Mouse (Mus musculus) hindbrain, embryonic 13.5 days (tissue): ENCODE measurements at regions not wholly inside any gene's neighbourhood (a gene's known extent, or its start where the extent isn't known, plus 50 kb on each side); places are given as distances from the start of the nearest gene placed in this dataset.

Experiments
- ATAC-seq: fragments of 200-750 bp; cut with Nextera tagmentation; 2 replicates; pipeline ENCODE4 v1.8.0; 2017; ENCODE audit warnings: moderate TSS enrichment; ENCODE audit not compliant: low FRiP score
- H3K27ac ChIP-seq: fragments of 300-500 bp; sonication (generic); 2 replicates; pipeline ENCODE4 v1.5.1; 2015; ENCODE audit warnings: inconsistent platforms, mild to moderate bottlenecking, moderate library complexity
- H3K27me3 ChIP-seq: fragments of 300-500 bp; sonication (generic); 2 replicates; pipeline ENCODE4 v1.6.1; 2015; ENCODE audit warnings: mild to moderate bottlenecking, inconsistent platforms
- H3K36me3 ChIP-seq: fragments of 300-500 bp; sonication (generic); 2 replicates; pipeline ENCODE4 v1.6.1; 2015; ENCODE audit warnings: mild to moderate bottlenecking, inconsistent platforms
- H3K4me1 ChIP-seq: fragments of 300-500 bp; sonication (generic); replicated peaks from 2 replicates; pipeline ENCODE4 v1.6.1; 2015; ENCODE audit warnings: inconsistent platforms
- H3K4me2 ChIP-seq: fragments of 300-500 bp; sonication (generic); 2 replicates; pipeline ENCODE4 v1.6.1; 2015; ENCODE audit warnings: inconsistent platforms, mild to moderate bottlenecking, moderate library complexity
- H3K4me3 ChIP-seq: fragments of 300-500 bp; sonication (generic); 2 replicates; pipeline ENCODE4 v1.5.1; 2015; ENCODE audit warnings: mild to moderate bottlenecking, inconsistent platforms
- H3K9ac ChIP-seq: fragments of 300-500 bp; sonication (generic); 2 replicates; pipeline ENCODE4 v1.6.1; 2015; ENCODE audit warnings: mild to moderate bottlenecking, inconsistent platforms
- H3K9me3 ChIP-seq: fragments of 300-500 bp; sonication (generic); 2 replicates; pipeline ENCODE4 v1.6.1; 2016; ENCODE audit warnings: inconsistent platforms
- WGBS: fragments of 180-500 bp; shearing (Covaris S2); methylation state at CpG from one replicate; pipeline ENCODE4 v1.1.7; 2015; 5-methylcytosine and 5-hydroxymethylcytosine counted together

DNA sequence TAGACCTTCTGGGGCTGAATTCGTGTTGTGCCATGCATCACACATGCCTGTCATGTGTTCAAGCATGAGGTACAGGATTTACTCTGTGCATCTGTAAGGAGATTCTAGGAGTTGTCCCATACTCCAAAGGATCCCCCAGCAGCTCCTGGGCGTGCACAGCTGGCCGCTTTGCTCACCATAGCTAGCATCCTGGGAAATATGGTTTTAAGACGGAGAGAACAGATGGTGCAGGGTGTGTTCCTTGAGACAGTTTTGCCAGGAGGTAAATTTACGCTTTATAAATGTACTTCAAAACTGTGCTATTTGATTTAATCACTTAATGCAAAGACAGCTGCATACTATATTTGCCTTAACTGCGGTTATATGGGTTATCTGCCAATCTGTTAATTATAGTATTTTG, 220.6 kb downstream of the Mpdz start:
- Histone ChIP-seq H3K4me3 (no peak overlapping the region), H3K4me1 (peaks cover 10% of the 10 kb centered on the region), H3K9me3 (no peaks in the 10 kb centered on the region), H3K9ac (no peak overlapping the region), H3K4me2 (no peak overlapping the region), H3K27me3 (no peaks in the 10 kb centered on the region), H3K27ac (no peak overlapping the region), H3K36me3 (no peaks in the 10 kb centered on the region)
- 65% methylated on average over 6 of the region's 6 CpGs for WGBS
- ATAC-seq = no peak

GRCm38 (mm10) chr4:81222468-81223175, 220.0 kb downstream of the Mpdz start:
- Histone ChIP-seq H3K27ac (no peak overlapping the region), H3K27me3 (no peaks in the 10 kb centered on the region), H3K9me3 (no peaks in the 10 kb centered on the region), H3K4me3 (no peak overlapping the region), H3K9ac (no peak overlapping the region), H3K4me1 (peaks cover 10% of the 10 kb centered on the region), H3K36me3 (no peaks in the 10 kb centered on the region), H3K4me2 (no peak overlapping the region)
- 70% methylated on average over 5 of the region's 5 CpGs for WGBS
- ATAC-seq = no peak
